Mouse (Mus musculus) urinary bladder, adult 2 months (tissue): ENCODE data around the gene Dchs2. TPM values are rescaled to one million over a fixed set of nuclear protein-coding genes. Genes with fewer than 3 reads are reported as not detected.
"Not testable (repeated sequence)": the region's sequence is repeated elsewhere in the genome, so short reads cannot be mapped to it uniquely, and the experiment has no call there.

ENCODE experiments used
- DNase-seq: peaks from one replicate; pipeline ENCODE4 v3.0.0; 2022; ENCODE audit warnings: low spot score
- polyA plus RNA-seq: library from polyadenylated mRNA; depleted of rRNA; stranded (reverse); fragments of >200 nt; gene quantifications from 2 replicates; pipeline ENCODE4 v1.2.3, GENCODE M21; 2012; rRNA removed

Gene Dchs2
- 0.17 and 0.25 TPM in 2 replicates for polyA plus RNA-seq

GRCm38 (mm10) chr3:83127726-83128448, at the start of gene Dchs2:
Gene Dchs2, plus strand, starts transcription at chr3:83127948.
- no peak for DNase-seq

GRCm38 (mm10) chr3:83080567-83081055, 47.1 kb upstream of the Dchs2 start:
- no peak for DNase-seq

DNA sequence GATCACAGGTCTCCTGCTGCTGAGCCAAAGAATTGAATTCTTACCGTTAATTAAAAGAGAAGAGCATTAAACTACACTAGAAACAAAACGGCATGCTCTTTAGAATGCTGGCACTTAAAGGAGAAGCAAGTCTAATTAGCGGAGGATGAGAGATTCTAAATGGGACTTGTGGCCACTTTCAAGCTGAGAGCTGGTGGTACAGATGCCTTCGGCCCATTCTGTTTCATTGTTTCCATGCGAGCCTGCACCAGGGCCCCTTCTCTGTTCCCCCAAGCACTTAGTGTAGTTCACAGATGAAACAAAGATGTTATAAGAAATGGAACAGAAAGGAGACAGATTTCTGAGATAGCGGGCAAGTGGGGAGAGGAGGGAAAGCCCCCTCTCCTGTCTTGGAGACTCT, 30.2 kb upstream of the Dchs2 start:
- no peak for DNase-seq

DNA sequence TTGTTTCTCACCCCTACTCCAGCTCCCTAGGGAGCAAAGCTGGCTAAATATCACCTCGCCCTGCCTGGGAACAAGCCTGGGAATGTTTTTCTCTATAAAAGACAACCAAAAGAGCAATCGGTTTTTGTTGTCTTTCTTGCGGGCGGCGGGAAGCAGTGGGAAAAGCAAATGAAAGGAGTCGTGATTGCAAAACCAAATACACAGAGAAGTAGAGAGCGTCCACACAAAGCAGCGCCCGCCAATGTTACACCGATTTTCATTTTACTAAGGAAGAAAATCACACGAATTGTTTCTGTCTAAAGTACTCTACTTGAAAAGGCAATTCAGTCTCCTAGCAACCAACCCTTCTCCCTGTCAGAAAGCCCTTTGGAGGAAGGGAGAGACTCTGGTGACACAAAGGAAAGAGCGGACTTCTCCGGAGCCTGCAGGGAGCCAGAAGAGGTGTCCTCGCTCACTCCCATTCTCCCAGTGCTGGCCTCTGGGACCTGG, 29.2 kb upstream of the Dchs2 start:
- no peak for DNase-seq

DNA sequence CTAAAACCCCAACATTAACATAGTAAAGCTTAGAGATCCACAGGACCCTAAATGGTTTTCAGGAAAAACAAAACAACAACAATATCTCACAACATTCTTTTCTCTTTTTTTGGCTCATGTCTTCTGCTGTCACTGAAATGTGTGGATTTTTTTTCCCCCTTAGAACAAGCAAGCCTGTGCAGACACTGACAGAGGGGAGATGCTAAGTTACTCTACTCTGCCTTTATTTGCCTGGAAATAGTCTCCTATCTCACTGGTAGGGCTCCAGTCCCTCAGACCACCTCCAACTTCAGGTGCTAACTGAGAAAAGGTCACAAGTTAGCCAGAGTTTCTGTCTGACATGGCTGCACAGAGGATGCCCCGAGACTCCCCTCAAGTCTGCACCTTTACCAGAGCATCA, 28.6 kb upstream of the Dchs2 start:
- no peak for DNase-seq

DNA sequence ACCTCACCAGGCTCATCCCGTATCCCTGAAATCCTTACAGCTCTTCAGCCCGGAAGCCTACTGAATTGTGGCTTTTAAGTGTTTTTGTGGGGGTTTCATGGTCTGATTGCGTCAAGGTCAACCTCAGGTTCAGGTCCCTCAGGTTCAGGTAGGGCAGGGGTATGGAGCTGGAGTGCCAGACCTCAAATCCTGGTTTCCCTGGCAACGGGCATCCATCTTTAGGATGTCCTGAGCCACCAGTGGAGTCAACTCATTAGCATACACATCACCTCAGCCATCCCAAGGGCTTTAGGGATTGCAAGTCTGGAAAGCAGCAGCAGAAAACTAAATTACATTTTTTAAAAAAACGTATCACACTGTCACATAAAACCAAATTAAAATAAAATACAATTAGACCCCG, 28.1 kb upstream of the Dchs2 start:
- DNase-seq: no peak

DNA sequence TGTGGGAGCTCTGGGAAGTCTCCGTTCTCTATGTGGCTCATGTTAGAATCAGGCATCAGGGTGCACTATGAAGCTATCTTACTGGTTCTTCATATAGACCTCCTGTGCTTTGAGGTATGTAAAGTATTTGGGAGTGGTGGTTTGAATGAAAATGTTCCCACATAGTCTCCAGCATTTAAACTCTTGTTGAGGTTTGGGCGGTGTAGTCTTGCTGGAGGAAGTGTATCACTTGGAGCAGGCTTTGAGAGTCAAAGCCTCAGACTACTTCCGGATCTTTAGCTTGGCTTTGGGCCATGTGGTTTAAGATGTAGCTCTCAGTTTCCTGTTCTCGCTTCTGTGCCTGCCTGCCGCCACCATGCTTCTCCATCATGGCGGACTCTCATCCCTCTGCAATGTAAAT, 25.5 kb upstream of the Dchs2 start:
- DNase-seq: no peak

DNA sequence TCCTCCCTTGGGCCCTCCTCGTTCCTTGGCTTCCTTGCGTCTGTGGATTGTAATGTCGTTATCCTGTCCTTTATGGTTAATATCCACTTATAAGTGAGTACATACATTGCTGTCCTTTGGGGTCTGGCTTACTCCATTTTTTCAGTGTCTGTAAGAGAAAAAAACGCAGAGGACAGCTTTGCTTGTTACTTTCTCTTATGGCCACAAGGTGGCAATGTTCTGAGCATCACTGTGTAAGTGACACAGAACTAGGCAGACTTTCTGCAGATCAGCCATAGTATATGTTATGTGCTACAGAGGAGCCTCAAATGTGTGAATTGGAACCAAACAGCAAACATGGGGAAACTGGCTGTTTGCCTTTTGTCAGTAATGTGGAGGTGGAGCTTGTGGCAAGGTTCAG, 17.6 kb upstream of the Dchs2 start:
- DNase-seq: no peak

GRCm38 (mm10) chr3:83111485-83112261, 16.1 kb upstream of the Dchs2 start:
- DNase-seq: no peak

- DNase-seq: no peak
Observed at GRCm38 (mm10) chr3:83112869-83113268, 14.9 kb upstream of the Dchs2 start.

DNA sequence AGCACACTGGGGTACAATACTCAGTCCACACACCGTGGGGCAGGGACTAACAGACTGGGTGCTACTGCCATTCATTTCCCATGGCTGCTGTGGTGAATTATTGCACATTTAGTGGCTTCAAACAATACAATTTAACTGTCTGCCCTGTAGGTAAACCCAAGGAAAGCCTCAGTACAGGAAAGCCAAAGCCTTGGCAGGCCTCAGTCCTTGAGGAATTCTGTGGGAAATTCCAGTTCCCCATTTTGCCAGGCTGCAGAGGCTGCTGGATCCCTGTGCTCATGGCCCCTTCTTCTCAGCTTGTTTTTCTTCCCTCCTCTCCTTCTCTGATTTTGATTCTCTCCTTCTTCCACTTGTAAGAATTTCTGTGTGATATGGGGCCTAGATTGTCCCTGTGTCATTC, 12.8 kb upstream of the Dchs2 start:
- no peak for DNase-seq

- no peak for DNase-seq
Observed at GRCm38 (mm10) chr3:83117592-83117991, 10.2 kb upstream of the Dchs2 start.

GRCm38 (mm10) chr3:83123945-83124344, 3.8 kb upstream of the Dchs2 start:
- DNase-seq: not testable (repeated sequence)

DNA sequence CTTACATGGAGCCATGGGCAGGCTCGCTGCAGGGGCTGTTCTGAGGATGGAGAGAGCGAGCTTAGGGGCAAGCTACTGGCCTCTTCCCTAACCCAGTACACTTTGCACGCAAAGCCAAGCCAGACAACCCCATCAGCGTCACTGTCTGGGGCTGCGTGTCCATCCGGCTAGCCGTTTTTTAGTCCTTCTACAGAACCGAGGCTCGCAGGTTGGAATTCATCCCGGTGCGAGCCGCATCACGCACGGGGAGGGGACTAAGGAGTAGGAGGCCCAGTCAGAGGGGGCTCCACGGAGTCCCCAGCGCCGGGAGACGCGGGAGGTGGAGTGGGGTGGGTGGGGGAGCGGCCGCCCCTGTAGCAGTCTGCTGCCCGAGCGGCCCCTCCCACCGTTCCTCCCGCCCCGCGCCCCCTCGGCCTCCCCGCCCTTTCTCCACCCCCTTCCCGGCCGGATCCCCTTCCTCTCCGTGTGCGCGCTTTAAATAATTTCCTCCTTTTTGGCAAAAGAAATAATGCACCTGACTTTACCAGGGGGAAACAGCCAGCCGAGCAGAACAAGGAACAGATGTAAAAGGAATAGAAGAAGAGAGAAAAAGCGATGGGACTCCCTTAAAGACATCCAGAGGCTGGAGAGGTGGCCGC, 541 bp upstream of the Dchs2 start:
- no peak for DNase-seq

DNA sequence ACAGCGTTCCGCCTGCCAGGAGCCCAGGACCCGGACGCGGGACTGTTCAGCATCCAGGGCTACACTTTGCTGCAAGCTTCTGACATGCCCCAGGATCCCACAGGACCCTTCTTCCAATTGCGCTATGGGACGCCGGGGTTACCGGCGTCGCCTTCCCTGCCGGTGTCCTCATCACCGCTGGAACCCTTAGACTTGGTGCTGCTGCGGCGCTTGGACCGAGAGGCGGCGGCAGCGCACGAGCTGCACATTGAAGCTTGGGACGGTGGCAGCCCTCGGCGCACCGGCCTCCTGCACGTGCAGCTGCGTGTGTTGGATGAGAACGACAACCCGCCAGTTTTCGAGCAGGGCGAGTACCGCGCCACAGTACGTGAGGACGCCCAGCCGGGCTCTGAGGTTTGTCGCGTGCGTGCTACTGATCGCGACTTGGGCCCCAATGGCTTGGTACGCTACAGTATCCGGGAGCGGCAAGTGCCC, 738 bp downstream of the Dchs2 start:
- no peak for DNase-seq

GRCm38 (mm10) chr3:83129151-83129550, 1.4 kb downstream of the Dchs2 start:
- no peak for DNase-seq

DNA sequence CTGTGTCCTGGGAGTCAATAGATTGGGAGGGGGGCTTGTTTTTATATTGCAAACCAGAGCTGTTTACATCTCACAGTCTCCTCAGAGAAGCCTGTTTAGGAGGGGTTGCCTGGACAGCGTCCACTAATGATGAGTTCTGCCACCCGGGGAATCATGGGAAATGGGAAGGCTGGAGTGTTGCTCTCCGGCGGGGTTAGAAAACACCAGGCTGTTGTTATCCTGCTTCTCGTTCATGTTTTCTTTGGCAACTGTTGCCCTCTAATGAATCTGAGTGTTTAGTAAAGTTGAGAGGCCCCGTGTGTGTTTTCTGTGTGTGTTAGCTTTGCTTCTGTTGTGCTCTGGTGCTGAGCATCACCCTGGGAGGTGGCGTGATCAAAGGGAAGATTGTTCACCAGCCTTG, 8.7 kb downstream of the Dchs2 start:
- no peak for DNase-seq

GRCm38 (mm10) chr3:83138820-83139219, 11.1 kb downstream of the Dchs2 start:
- no peak for DNase-seq

DNA sequence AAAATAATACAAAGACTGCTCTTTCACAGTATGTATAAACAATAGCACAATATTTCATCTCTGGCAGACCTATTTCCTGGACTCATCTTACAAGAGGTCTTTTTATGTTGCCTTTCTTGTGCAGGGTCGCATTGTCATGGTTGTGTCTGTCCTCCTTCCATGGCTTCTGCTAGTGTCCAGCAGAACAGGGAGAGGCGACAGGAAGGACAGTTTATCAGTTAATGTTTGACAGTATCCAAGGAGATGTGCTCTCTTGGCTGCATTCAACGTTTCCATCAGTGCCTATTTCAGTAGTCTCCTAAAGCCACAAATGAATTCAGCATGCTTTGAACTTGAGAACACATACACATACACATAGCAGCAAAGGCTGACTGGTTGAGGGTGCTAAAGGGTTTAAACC, 17.9 kb downstream of the Dchs2 start:
- DNase-seq: no peak

DNA sequence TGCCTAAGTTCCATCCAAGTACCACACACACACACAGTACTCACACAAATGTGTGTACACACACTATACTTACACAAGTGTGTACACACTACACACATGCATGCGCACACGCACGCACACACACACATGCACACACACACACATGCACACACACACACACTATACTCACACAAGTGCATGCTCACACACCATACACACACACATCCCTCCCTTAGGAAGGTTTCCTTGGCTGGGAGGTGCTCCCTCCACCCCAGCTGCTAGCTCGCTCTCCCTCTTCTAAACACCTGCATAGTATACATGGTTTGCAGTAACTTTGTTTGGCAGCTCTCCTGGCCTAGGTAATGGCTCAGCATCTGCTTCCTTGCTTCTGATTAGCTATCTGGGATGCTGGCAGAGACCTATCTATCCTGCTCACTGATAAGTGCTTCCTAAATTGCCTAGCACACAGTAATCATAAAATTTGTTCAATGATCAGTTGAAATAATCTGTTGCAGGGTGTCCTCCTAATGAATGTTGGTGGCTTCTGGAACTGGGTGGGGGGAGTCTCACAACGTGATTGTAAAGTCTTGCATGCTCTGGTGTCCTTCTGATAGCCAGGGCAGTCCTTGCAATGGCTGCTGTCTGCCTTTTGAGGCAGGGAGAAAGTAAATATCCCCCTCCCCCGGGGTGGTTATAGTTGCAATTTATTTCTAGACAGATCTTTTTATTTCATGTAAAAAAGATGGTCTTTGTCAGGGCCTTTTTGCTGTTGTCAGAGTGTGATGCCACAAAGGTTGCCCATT, 19.7 kb downstream of the Dchs2 start:
- DNase-seq: no peak

GRCm38 (mm10) chr3:83148055-83148447, 20.3 kb downstream of the Dchs2 start:
- no peak for DNase-seq

GRCm38 (mm10) chr3:83148508-83148907, 20.8 kb downstream of the Dchs2 start:
- no peak for DNase-seq
